Mouse (Mus musculus): ENCODE results near the gene Vps18.

Gene Vps18

GRCm38 (mm10) chr2:119292281-119292680 lies 3.7 kb downstream of the Vps18 start:
- no peak for DNase-seq (ENCODE audit: low spot score)

GRCm38 (mm10) chr2:119292852-119293251 lies 4.3 kb downstream of the Vps18 start:
- no peak for DNase-seq (ENCODE audit: low spot score)

GRCm38 (mm10) chr2:119293311-119293710 lies 4.8 kb downstream of the Vps18 start:
- DNase-seq (ENCODE audit: low spot score) = no peak

- DNase-seq (ENCODE audit: low spot score) = no peak
Measured at GRCm38 (mm10) chr2:119293776-119294390, 5.3 kb downstream of the Vps18 start.

- DNase-seq (ENCODE audit: low spot score) = no peak
Measured at GRCm38 (mm10) chr2:119294411-119294810, 5.9 kb downstream of the Vps18 start.

GRCm38 (mm10) chr2:119296756-119297155 lies 8.2 kb downstream of the Vps18 start:
- DNase-seq (ENCODE audit: low spot score) = no peak

- no peak for DNase-seq (ENCODE audit: low spot score)
Measured at GRCm38 (mm10) chr2:119297506-119297905, 9.0 kb downstream of the Vps18 start.

- peak; percentile 74 for DNase-seq (ENCODE audit: low spot score)
Measured at GRCm38 (mm10) chr2:119298330-119298729, 9.8 kb downstream of the Vps18 start.

- DNase-seq (ENCODE audit: low spot score) = no peak
Measured at GRCm38 (mm10) chr2:119298839-119299238, 10.3 kb downstream of the Vps18 start.

- DNase-seq (ENCODE audit: low spot score) = peak; percentile 92
Measured at GRCm38 (mm10) chr2:119299981-119300818, 11.7 kb downstream of the Vps18 start.

GRCm38 (mm10) chr2:119300819-119301493 lies 12.4 kb downstream of the Vps18 start:
- DNase-seq (ENCODE audit: low spot score) = no peak

- no peak for DNase-seq (ENCODE audit: low spot score)
Measured at GRCm38 (mm10) chr2:119302876-119303275, 14.3 kb downstream of the Vps18 start.

- DNase-seq (ENCODE audit: low spot score) = no peak
Measured at GRCm38 (mm10) chr2:119304391-119304790, 15.9 kb downstream of the Vps18 start.

- peak; percentile 65 for DNase-seq (ENCODE audit: low spot score)
Measured at GRCm38 (mm10) chr2:119304798-119305208, 16.3 kb downstream of the Vps18 start.

GRCm38 (mm10) chr2:119311544-119311943 lies 23.0 kb downstream of the Vps18 start:
- no peak for DNase-seq (ENCODE audit: low spot score)

- no peak for DNase-seq (ENCODE audit: low spot score)
Measured at GRCm38 (mm10) chr2:119312380-119312958, 23.9 kb downstream of the Vps18 start.

GRCm38 (mm10) chr2:119313780-119314479 lies 25.4 kb downstream of the Vps18 start:
- DNase-seq (ENCODE audit: low spot score) = no peak

GRCm38 (mm10) chr2:119314742-119315310 lies 26.3 kb downstream of the Vps18 start:
- DNase-seq (ENCODE audit: low spot score) = no peak

- no peak for DNase-seq (ENCODE audit: low spot score)
Measured at GRCm38 (mm10) chr2:119318043-119318710, 29.6 kb downstream of the Vps18 start.

- no peak for DNase-seq (ENCODE audit: low spot score)
Measured at GRCm38 (mm10) chr2:119320571-119320970, 32.0 kb downstream of the Vps18 start.
